Mouse (Mus musculus) intestine, postnatal 0 days (tissue): ENCODE results near the gene Mdh2. TPM values are rescaled to one million over a fixed set of nuclear protein-coding genes. Genes with fewer than 3 reads are reported as not detected.

Experiments used
- ATAC-seq: fragments of 200-750 bp; cut with Nextera tagmentation; 2 replicates; pipeline ENCODE4 v1.8.0; 2017; ENCODE audit warnings: mild to moderate bottlenecking, moderate TSS enrichment, moderate library complexity
- H3K27ac ChIP-seq: fragments of 300-500 bp; sonication (generic); 2 replicates; pipeline ENCODE4 v1.5.1; 2014; ENCODE audit warnings: mild to moderate bottlenecking, low read depth, low read length, moderate library complexity
- H3K27me3 ChIP-seq: fragments of 300-500 bp; sonication (generic); replicated peaks from 2 replicates; pipeline ENCODE4 v1.6.1; 2014; ENCODE audit warnings: low read length, mixed read lengths; ENCODE audit not compliant: control insufficient read depth, insufficient read depth
- H3K36me3 ChIP-seq: fragments of 300-500 bp; sonication (generic); 2 replicates; pipeline ENCODE4 v1.6.1; 2014; ENCODE audit warnings: mild to moderate bottlenecking, moderate library complexity; ENCODE audit not compliant: control insufficient read depth, insufficient read depth
- H3K4me1 ChIP-seq: fragments of 300-500 bp; sonication (generic); replicated peaks from 2 replicates; pipeline ENCODE4 v1.6.1; 2014; ENCODE audit warnings: antibody characterized with exemption, low read length, mixed read lengths; ENCODE audit not compliant: control insufficient read depth, insufficient read depth
- H3K4me2 ChIP-seq: fragments of 300-500 bp; sonication (generic); replicated peaks from 2 replicates; pipeline ENCODE4 v1.6.1; 2014; ENCODE audit warnings: low read depth, mild to moderate bottlenecking, moderate library complexity
- H3K4me3 ChIP-seq: fragments of 300-500 bp; sonication (generic); 2 replicates; pipeline ENCODE4 v1.5.1; 2014; ENCODE audit warnings: low read depth, low read length
- H3K9ac ChIP-seq: fragments of 300-500 bp; sonication (generic); 2 replicates; pipeline ENCODE4 v1.6.1; 2014; ENCODE audit warnings: mild to moderate bottlenecking, low read depth, low read length
- H3K9me3 ChIP-seq: fragments of 300-500 bp; sonication (generic); 2 replicates; pipeline ENCODE4 v1.6.1; 2016; ENCODE audit warnings: mixed run types; ENCODE audit not compliant: control insufficient read depth
- CTCF ChIP-seq: sonication (generic); IDR thresholded peaks from 2 replicates; pipeline ENCODE4 v1.5.1; 2016; ENCODE audit warnings: low read depth, mild to moderate bottlenecking, control low read depth, antibody characterized with exemption, moderate library complexity
- WGBS: fragments of 180-500 bp; shearing (Covaris S2); extraction: QIAGEN DNeasy Blood & Tissue Kit; methylation state at CpG from one replicate; pipeline ENCODE4 v1.1.7; 2014; 5-methylcytosine and 5-hydroxymethylcytosine counted together
- polyA plus RNA-seq: library from polyadenylated mRNA; unstranded; fragments of >200 nt; fragmentation: Nextera tagmentation; extraction: Ambion mirVana; gene quantifications from 2 replicates; pipeline ENCODE4 v1.2.1, GENCODE M21; 2015

Gene Mdh2
- polyA plus RNA-seq, 1 experiment from 2014 or later: 872 TPM

- Histone ChIP-seq H3K9me3 (no peaks in the 10 kb centered on the region), H3K36me3 (peaks cover 77% of the 10 kb centered on the region), H3K4me2 (no peak overlapping the region), H3K4me1 (no peaks in the 10 kb centered on the region), H3K9ac (no peak overlapping the region), H3K27ac (no peak overlapping the region), H3K27me3 (no peaks in the 10 kb centered on the region), H3K4me3 (no peak overlapping the region)
- 95% methylated on average over 42 of the region's 42 CpGs for WGBS
- peak; percentile 5; the same call in 1 of the 2 replicates for ATAC-seq
- TF ChIP-seq CTCF: no peak
These were observed 44.1 kb upstream of the Mdh2 start for GRCm38 (mm10) chr5:135734057-135734680.

GRCm38 (mm10) chr5:135735741-135736140 lies 42.5 kb upstream of the Mdh2 start:
- Histone ChIP-seq H3K4me1 (no peaks in the 10 kb centered on the region), H3K9ac (no peak overlapping the region), H3K9me3 (no peaks in the 10 kb centered on the region), H3K27ac (no peak overlapping the region; the same call in none of the 2 replicates), H3K36me3 (peaks cover 62% of the 10 kb centered on the region), H3K27me3 (no peaks in the 10 kb centered on the region), H3K4me2 (no peak overlapping the region), H3K4me3 (no peak overlapping the region)
- TF ChIP-seq CTCF: no peak
- no peak for ATAC-seq
- WGBS: 86% methylated on average over 13 of the region's 13 CpGs

- no peak for ATAC-seq
These were observed 41.7 kb upstream of the Mdh2 start for GRCm38 (mm10) chr5:135736544-135736943.

GRCm38 (mm10) chr5:135737154-135737553 lies 41.1 kb upstream of the Mdh2 start:
- Histone ChIP-seq H3K4me2 (no peak overlapping the region), H3K4me3 (no peak overlapping the region), H3K9me3 (no peaks in the 10 kb centered on the region), H3K27ac (0 out of 2 replicates have a peak overlapping the region, but pooled peaks have one; percentile 21), H3K27me3 (no peaks in the 10 kb centered on the region), H3K36me3 (peaks cover 60% of the 10 kb centered on the region), H3K9ac (no peak overlapping the region), H3K4me1 (no peaks in the 10 kb centered on the region)
- no peak for ATAC-seq
- 80% methylated on average over 7 of the region's 7 CpGs for WGBS
- TF ChIP-seq CTCF: peak; percentile 75

More at GRCm38 (mm10) chr5:135736544-135736943, 41.7 kb upstream of the Mdh2 start:
- TF ChIP-seq CTCF: no peak
- Histone ChIP-seq H3K4me2 (no peak overlapping the region), H3K9me3 (no peaks in the 10 kb centered on the region), H3K27ac (no peak overlapping the region), H3K4me1 (no peaks in the 10 kb centered on the region), H3K4me3 (no peak overlapping the region), H3K9ac (no peak overlapping the region), H3K36me3 (peaks cover 60% of the 10 kb centered on the region), H3K27me3 (no peaks in the 10 kb centered on the region)
- WGBS: 91% methylated on average over 16 of the region's 16 CpGs

GRCm38 (mm10) chr5:135738266-135738665 lies 40.0 kb upstream of the Mdh2 start:
- ATAC-seq: no peak
- TF ChIP-seq CTCF: no peak
- Histone ChIP-seq H3K9ac (no peak overlapping the region), H3K4me2 (no peak overlapping the region), H3K36me3 (peaks cover 49% of the 10 kb centered on the region), H3K4me1 (peaks cover 6% of the 10 kb centered on the region), H3K9me3 (no peaks in the 10 kb centered on the region), H3K4me3 (no peak overlapping the region), H3K27me3 (no peaks in the 10 kb centered on the region), H3K27ac (no peak overlapping the region)
- WGBS: 14% methylated on average over 6 of the region's 6 CpGs

GRCm38 (mm10) chr5:135742156-135742555 lies 36.1 kb upstream of the Mdh2 start:
- Histone ChIP-seq H3K9ac (no peak overlapping the region), H3K9me3 (no peaks in the 10 kb centered on the region), H3K27me3 (no peaks in the 10 kb centered on the region), H3K36me3 (peaks cover 12% of the 10 kb centered on the region; the same call in 1 of the 2 replicates), H3K27ac (no peak overlapping the region), H3K4me1 (peaks cover 9% of the 10 kb centered on the region), H3K4me2 (no peak overlapping the region), H3K4me3 (no peak overlapping the region)
- ATAC-seq: no peak
- WGBS: 51% methylated on average over 10 of the region's 10 CpGs
- TF ChIP-seq CTCF: no peak
